Mouse (Mus musculus): ENCODE results near the gene Rhobtb3.
"Not testable (repeated sequence)": the region's sequence is repeated elsewhere in the genome, so short reads cannot be mapped to it uniquely, and the experiment has no call there.

The Rhobtb3 gene

GRCm38 (mm10) chr13:75927951-75928350, 15.8 kb downstream of the Rhobtb3 start:
- DNase-seq, result no peak

DNA sequence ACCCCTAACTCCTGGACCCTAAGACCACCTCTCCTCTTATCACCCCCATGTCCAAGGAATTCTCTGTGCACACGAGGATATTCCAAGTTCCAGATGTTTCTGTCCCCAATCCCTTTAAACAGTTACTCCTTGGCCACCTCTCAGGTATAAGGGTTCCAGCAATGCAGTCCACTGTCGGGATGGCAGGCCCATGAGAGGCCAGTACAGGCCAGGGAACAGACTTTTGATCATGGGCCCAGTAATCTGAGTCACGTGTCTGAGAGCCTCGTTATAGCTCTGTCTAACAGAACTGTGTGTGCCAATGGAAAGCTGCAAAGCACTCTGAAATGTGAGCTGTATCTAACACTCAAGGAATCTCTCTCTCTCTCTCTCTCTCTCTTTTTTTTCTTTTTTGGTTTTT, 29.6 kb downstream of the Rhobtb3 start:
- DNase-seq, result no peak

DNA sequence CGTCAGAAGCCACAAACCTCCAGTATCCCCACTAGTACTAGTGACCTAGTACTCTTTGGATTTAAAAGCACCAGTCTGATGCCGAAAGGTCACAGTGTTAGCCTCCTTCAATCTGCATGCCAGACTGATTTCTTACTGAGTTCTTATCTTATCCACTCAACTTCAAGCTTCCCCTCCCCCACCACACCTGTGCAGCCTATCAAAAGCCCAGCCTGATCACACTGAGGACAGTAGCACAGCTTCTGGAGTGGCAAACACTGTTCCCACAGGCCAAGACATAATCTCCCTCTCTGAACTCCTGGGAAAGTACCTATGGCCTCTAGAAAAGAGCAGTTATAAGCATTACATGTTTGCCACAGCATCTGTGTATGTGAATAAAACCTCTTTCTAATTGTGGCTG, 35.5 kb downstream of the Rhobtb3 start:
- DNase-seq, result no peak

- no peak for DNase-seq
These were observed 36.6 kb downstream of the Rhobtb3 start for GRCm38 (mm10) chr13:75907133-75907532.

- no peak for DNase-seq
These were observed 39.1 kb downstream of the Rhobtb3 start for GRCm38 (mm10) chr13:75904660-75905059.

- not testable (repeated sequence) for DNase-seq
These were observed 42.8 kb downstream of the Rhobtb3 start for GRCm38 (mm10) chr13:75900928-75901327.

DNA sequence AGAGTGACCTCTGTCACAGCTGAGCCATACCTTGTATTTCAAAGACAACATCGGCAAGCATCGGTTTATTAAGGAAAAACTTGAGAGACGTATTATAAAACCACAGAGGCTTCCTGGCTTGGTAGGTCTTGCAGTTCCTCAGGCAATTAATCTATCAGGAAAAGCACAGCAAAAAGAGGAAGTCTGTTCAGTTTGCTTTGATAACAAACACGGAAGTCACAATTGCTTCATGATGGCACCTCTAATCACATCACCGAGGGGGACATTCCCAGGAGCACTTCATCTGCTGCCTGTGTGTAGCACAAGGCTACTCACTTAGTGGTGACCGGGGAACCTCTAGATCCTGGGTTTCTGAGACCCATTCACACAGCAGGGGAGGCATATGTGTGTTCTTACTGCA, 50.8 kb downstream of the Rhobtb3 start:
- DNase-seq, result no peak

DNA sequence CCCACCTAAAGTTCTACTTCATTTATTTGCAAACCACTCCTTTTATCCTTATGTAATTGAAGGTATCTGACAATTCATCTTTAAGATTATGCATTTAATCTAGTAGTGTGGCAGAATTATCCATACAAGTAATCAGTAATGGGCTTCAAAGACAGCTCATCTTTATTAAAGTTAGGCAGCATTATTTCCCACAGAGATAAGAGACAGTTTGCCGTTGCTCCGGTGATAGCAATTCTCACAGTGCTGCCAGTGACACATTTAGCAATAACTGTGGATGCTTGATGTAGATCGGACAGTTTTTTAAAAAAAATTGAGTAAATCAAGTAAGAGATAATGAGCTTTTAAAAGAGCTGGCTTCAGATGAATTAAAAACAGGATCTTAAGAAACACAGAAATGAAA, 51.4 kb downstream of the Rhobtb3 start:
- no peak for DNase-seq

GRCm38 (mm10) chr13:75891868-75892267, 51.9 kb downstream of the Rhobtb3 start:
- DNase-seq, result no peak

GRCm38 (mm10) chr13:75883792-75884191, 59.9 kb downstream of the Rhobtb3 start:
- no peak for DNase-seq

GRCm38 (mm10) chr13:75880501-75880900, 63.2 kb downstream of the Rhobtb3 start:
- no peak for DNase-seq

DNA sequence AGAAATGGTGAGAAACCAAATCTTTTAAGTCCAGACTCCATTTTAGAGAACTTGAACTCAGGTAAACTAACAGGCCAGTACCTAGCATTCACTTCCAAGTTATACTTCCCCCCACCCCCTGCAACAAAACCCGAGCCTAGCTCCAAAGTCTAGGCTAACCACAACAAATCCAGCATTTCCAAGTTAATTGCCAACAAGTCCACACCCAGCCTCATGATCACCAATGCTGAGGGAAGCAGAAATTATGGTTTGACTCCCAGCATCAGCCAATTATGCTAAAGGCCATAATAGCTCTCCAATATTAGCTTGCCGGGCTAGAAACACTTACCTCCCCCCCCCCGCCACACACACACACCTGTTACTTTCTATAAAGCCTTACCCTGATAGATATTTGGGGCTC, 64.0 kb downstream of the Rhobtb3 start:
- no peak for DNase-seq

- DNase-seq, result no peak
These were observed 65.8 kb downstream of the Rhobtb3 start for GRCm38 (mm10) chr13:75877907-75878306.

DNA sequence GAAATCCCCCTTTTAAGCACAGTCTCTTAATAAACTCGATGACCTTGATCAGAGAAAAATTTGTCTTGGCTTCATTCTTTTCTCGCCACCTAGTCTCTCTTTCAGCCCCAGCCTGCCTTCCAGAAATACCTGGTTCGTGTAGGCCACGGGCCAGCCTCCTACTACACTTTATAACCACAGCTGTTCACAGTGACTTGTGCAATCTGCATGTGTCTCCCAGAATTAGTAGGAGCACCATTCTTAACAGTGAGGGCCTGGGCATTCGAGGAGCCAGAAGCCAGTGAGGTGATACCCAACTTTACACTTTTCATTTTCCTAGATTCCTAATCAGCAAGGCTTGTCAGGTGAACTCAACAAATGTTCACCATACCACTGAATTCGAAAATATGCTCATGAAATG, 67.1 kb downstream of the Rhobtb3 start:
- no peak for DNase-seq

GRCm38 (mm10) chr13:75876188-75876587, 67.5 kb downstream of the Rhobtb3 start:
- DNase-seq, result not testable (repeated sequence)

DNA sequence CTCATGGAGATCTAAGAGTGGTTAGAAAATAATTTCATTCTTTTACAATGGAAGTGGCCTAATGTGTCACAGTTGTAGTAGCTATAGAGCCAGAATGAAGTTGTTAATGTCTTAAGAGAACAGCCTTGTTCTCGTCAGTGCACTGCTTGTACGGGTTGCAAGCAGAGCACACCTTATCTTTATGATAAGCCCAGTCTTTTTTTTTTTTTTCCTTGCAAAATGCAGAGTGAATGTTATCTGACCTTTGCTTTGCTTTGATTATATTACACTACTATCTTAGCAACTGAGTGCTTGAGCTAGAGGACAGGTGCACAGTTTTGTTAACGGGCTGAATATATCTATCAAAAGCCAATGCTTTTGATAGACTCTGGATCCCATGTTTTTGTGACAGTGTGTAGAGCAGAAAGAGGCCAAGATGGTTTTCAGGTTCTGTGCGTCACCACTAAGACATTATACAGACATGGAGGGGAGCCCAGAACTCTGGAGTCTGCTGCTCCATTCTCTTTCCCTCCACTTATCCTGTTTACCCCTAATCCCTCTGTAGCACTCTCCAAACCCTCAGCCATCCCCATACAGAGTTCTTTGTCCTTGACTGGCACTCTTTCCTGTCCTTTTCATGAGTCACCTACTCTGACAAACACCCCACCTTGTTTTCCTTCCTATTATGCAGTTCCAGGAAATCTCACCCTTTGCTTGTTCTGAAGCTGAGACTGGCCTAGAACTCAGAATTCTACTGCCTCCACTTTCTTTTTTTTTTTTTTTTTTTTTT, 68.9 kb downstream of the Rhobtb3 start:
- no peak for DNase-seq

- no peak for DNase-seq
These were observed 75.8 kb downstream of the Rhobtb3 start for GRCm38 (mm10) chr13:75867876-75868275.

DNA sequence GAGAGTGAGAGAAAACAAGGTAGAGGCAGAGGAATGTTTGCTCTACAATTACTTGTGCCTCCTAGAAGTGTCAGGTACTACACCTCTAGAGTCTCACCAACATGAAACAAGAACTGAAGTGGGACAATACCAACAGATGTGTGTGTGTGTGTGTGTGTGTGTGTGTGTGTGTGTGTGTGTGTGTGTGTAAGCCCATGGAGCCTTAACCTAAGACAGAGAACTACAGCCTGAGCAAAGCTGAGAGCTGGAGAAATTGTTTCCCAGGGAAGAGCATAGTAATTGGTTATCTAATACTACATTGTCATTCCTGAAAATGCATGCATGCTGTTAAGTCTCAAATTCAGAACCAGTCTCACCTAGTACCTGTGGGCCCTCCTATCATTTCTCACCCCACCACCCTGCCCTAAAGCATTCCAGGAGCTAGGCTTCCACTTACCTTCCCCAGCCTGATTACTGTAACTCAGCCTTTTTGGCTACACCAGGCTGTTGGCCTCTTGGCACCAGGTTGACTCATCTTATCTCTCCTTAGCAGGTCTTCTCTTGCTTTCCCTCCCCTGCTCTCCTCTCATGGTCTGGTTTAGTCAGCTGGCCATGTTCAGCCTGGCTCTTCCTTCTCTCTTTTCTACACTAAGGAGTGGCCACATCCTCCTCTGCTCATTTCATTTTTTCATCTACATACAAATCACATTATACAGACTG, 78.1 kb downstream of the Rhobtb3 start:
- DNase-seq, result no peak

GRCm38 (mm10) chr13:75859264-75859844, 84.4 kb downstream of the Rhobtb3 start:
- DNase-seq, result no peak

DNA sequence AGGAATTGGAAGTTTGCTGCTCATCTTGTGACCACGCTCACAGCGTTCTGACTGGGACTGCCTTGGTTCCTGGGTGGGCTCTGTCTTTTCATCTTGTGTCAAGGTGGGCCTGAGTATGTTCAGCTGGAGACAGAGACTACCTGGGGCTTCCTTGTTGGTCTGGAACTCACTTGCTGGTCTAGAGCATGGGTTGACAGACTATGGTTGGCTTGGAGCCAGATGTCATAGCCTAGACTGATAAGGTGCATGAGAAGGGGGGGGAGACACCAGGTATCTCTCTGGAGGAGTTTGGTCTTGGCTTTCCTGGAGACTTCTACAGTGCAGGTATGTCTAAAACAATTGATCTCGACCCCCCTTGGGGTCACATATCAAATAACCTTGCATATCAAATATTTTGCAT, 90.6 kb downstream of the Rhobtb3 start:
- no peak for DNase-seq

DNA sequence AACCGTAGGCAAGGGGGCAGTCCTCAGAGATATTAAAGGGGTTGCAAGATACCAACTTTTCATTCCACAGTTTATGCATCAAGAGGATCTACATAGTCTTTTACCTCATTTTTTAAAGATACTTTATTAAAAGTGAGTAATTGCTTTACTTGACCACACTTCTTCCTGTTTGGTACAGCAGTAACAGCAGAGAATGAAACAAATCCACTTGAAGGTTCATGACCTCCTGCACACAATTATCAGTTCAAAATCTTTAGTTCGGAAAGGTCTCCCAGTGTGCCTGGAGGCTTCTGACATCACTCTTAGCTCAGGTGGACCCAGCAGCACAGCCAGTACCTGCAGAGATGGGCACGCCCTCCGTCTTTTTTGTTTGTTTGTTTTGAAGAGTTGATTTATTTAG, 91.7 kb downstream of the Rhobtb3 start:
- DNase-seq, result no peak

- DNase-seq, result no peak
These were observed 96.7 kb downstream of the Rhobtb3 start for GRCm38 (mm10) chr13:75847027-75847426.

- DNase-seq, result no peak
These were observed 98.1 kb downstream of the Rhobtb3 start for GRCm38 (mm10) chr13:75845519-75846166.
